Mouse (Mus musculus): ENCODE data around the gene Nars2. TPM values are rescaled to one million over a fixed set of nuclear protein-coding genes. Genes with fewer than 3 reads are reported as not detected.

Gene Nars2
- 10.4 to 16.6 TPM (median 12.0 TPM) in 4 replicates for total RNA-seq (2023)

GRCm38 (mm10) chr7:96951281-96952051 is at the start of gene Nars2:
TSS of gene Nars2 (plus strand) at chr7:96951505.

GRCm38 (mm10) chr7:97081242-97081958 is 130.1 kb downstream of the Nars2 start, which contains the start of gene Gab2:
TSS of gene Gab2 (plus strand) at chr7:97081586.

Other genes starting within 250 kb of the Nars2 start
- gene Gab2, start 130.1 kb downstream of the Nars2 start, total RNA-seq (2023): 0.72 to 1.3 TPM (median 0.89 TPM) in 4 replicates